Mouse (Mus musculus) hindbrain, postnatal 0 days (tissue): Measurements from ENCODE around the gene Fgf8. TPM values are rescaled to one million over a fixed set of nuclear protein-coding genes. Genes with fewer than 3 reads are reported as not detected.

Source experiments
- ATAC-seq: fragments of 200-750 bp; cut with Nextera tagmentation; 2 replicates; pipeline ENCODE4 v1.8.0; 2017; ENCODE audit warnings: mild to moderate bottlenecking, moderate TSS enrichment, moderate library complexity
- DNase-seq: peaks from one replicate; pipeline ENCODE4 v3.0.0-alpha.2; 2015; ENCODE audit warnings: low spot score
- H3K27ac ChIP-seq: fragments of 300-500 bp; sonication (generic); 2 replicates; pipeline ENCODE4 v1.5.1; 2014; ENCODE audit warnings: mild to moderate bottlenecking
- H3K27me3 ChIP-seq: fragments of 300-500 bp; sonication (generic); 2 replicates; pipeline ENCODE4 v1.6.1; 2014; ENCODE audit warnings: low read length, mixed read lengths; ENCODE audit not compliant: insufficient read depth
- H3K36me3 ChIP-seq: fragments of 300-500 bp; sonication (generic); 2 replicates; pipeline ENCODE4 v1.6.1; 2014; ENCODE audit warnings: low read length, mixed read lengths; ENCODE audit not compliant: insufficient read depth
- H3K4me1 ChIP-seq: fragments of 300-500 bp; sonication (generic); 2 replicates; pipeline ENCODE4 v1.6.1; 2014; ENCODE audit warnings: antibody characterized with exemption, low read length, mixed read lengths; ENCODE audit not compliant: insufficient read depth
- H3K4me2 ChIP-seq: fragments of 300-500 bp; sonication (generic); 2 replicates; pipeline ENCODE4 v1.6.1; 2014; ENCODE audit warnings: low read depth, mild to moderate bottlenecking, low read length, moderate library complexity, mixed read lengths
- H3K4me3 ChIP-seq: fragments of 300-500 bp; sonication (generic); 2 replicates; pipeline ENCODE4 v1.5.1; 2014; ENCODE audit warnings: low read length
- H3K9ac ChIP-seq: fragments of 300-500 bp; sonication (generic); replicated peaks from 2 replicates; pipeline ENCODE4 v1.6.1; 2014; ENCODE audit warnings: mild to moderate bottlenecking, low read length, moderate library complexity, mixed read lengths
- H3K9me3 ChIP-seq: fragments of 300-500 bp; sonication (generic); 2 replicates; pipeline ENCODE4 v1.6.1; 2016; ENCODE audit warnings: low read length, mixed read lengths
- CTCF ChIP-seq: IDR thresholded peaks from 2 replicates; pipeline ENCODE4 v1.5.1; 2016; ENCODE audit warnings: antibody characterized with exemption, control low read depth, low read depth
- WGBS: fragments of 180-500 bp; shearing (Covaris S2); extraction: QIAGEN DNeasy Blood & Tissue Kit; methylation state at CpG from one replicate; pipeline ENCODE4 v1.1.7; 2014; 5-methylcytosine and 5-hydroxymethylcytosine counted together
- polyA plus RNA-seq: library from polyadenylated mRNA; unstranded; fragments of >200 nt; fragmentation: Nextera tagmentation; extraction: Ambion mirVana; gene quantifications from 2 replicates; pipeline ENCODE4 v1.2.1, GENCODE M21; 2015
- total RNA-seq: library from RNA; depleted of rRNA; stranded (reverse); fragments of >200 nt; gene quantifications from 2 replicates; pipeline ENCODE4 v1.2.3, GENCODE M21; 2014

The Fgf8 gene
- total and polyA plus RNA-seq, 2 experiments from 2014 or later = 1.3 to 2.6 TPM

DNA sequence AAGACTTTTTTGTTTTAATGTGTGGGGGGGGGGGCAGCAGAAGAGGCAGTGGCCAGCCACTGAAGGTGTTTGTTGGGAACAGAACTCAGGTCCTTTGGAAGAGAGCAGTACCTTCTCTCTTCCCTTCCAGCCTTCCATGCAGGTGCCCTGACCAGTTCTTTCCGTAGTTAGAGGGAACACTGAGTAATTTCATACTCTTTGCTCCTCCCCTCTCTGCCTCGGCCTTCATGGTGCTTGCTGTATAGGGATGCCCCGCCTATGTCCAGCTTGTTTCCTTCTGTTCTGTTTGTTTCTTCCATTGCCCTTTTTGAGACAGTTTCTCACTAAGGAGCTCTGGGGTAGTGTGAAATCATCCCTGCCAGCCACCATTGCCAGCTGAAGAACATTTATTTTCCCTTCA lies 42.8 kb upstream of the Fgf8 start:
- WGBS = 55% methylated on average over 3 of the region's 3 CpGs

DNA sequence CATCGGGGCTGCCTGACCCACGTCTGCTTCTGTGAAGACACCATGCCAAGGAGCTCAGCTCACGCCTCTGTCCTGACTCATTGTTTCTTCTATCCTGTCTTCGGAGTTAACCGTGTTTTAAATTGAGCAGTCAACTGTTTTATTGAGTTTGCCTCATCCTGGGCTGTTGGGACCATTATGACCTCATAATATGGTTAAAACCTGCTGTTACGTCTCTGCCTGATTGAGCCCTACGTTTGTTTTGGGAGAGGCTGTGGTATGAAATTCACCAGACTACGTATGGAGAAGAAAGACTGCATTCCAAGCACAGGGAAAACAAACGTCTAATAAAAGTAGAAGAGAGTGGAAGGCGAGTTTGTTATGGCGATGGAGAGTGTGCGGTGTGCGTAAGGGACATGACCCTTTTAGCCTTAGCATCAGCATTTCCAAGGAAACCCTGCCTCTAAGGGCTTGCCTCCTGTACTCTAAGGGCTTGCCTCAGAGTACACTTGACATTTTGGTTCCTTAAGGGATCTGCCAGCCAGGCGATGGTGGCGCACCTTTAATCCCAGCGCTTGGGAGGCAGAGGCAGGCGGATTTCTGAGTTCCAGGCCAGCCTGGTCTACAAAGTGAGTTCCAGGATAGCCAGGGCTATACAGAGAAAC lies 41.3 kb upstream of the Fgf8 start:
- WGBS = 38% methylated on average over 17 of the region's 17 CpGs
- no peak for ATAC-seq
- H3K4me1 ChIP-seq = 0 out of 2 replicates have a peak, but pooled peaks cover 11% of the 10 kb centered on the region
- H3K27ac ChIP-seq = peak overlapping the region; percentile 99
- no peaks in the 10 kb centered on the region for H3K27me3 ChIP-seq
- H3K9ac ChIP-seq = no peak overlapping the region
- peak overlapping the region; percentile 83 for H3K4me3 ChIP-seq
- no peak for DNase-seq
- H3K4me2 ChIP-seq = peak overlapping the region; percentile 62
- TF ChIP-seq CTCF = no peak
- H3K36me3 ChIP-seq = peaks cover 3% of the 10 kb centered on the region; the same call in 1 of the 2 replicates
- H3K9me3 ChIP-seq = no peaks in the 10 kb centered on the region

More for the DNA sequence above, 42.8 kb upstream of the Fgf8 start:
- Histone ChIP-seq H3K36me3 (no peaks in the 10 kb centered on the region), H3K9ac (no peak overlapping the region), H3K27me3 (no peaks in the 10 kb centered on the region), H3K27ac (no peak overlapping the region), H3K4me2 (no peak overlapping the region), H3K4me3 (no peak overlapping the region), H3K4me1 (0 out of 2 replicates have a peak, but pooled peaks cover 11% of the 10 kb centered on the region), H3K9me3 (no peaks in the 10 kb centered on the region)
- TF ChIP-seq CTCF = no peak
- no peak for DNase-seq
- ATAC-seq = no peak

- peak; percentile 98 for ATAC-seq
- DNase-seq = peak; percentile 100
- under 1% methylated on average over 65 of the region's 71 CpGs for WGBS
- no peak for TF ChIP-seq CTCF
- Histone ChIP-seq H3K4me2 (peak within 1 kb of the TSS; percentile 76), H3K9me3 (no peaks in the 10 kb centered on the region), H3K27ac (peak within 1 kb of the TSS; percentile 99), H3K27me3 (no peaks in the 10 kb centered on the region), H3K9ac (peak within 1 kb of the TSS; percentile 97), H3K4me1 (0 out of 2 replicates have a peak, but pooled peaks cover 11% of the 10 kb centered on the region), H3K4me3 (peak within 1 kb of the TSS; percentile 83), H3K36me3 (peaks cover 4% of the 10 kb centered on the region)
These were observed 40.6 kb upstream of the Fgf8 start, which contains the start of gene Mgea5 for GRCm38 (mm10) chr19:45783181-45783932. Mgea5 (minus strand) TSS chr19:45783837.

DNA sequence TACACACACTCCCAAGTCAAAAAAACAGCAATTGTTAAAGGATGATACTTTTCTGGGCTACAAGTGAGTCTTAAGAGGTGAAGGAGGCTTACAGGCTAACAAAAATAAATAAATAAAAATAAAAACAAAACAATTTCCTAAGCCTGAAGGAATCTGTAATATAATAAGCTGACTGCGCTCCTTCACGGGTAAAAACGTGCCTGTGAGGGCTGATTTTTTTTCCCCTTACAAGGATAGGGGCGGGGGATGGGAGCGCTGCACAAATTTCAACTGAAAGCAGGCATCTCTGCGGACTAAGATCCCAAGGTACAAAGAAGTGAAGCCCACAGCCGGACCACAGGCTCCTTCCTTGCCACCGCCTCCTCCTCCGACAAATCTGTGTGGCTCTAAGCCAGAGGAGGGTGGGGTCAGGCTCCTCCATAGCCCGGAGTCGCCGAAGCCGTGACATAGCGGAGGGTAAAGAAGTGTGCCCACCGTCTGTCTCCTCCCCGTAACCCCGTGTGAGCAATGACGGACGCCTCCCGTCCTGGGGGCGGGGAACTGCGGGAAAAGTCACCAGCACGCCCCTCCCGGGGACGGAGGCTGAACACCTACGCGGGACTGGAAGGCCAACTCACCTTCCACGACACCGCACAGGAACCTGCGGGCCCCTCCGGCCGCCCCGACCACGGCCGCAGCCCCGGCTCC lies 39.7 kb upstream of the Fgf8 start:
- no peaks in the 10 kb centered on the region for H3K9me3 ChIP-seq
- peak overlapping the region; percentile 99 for H3K27ac ChIP-seq
- DNase-seq (peak; percentile 77), ATAC-seq (peak; percentile 57)
- TF ChIP-seq CTCF = no peak
- H3K36me3 ChIP-seq = peaks cover 13% of the 10 kb centered on the region
- no peaks in the 10 kb centered on the region for H3K27me3 ChIP-seq
- peak overlapping the region; percentile 97 for H3K9ac ChIP-seq
- H3K4me2 ChIP-seq = peak overlapping the region; percentile 76
- H3K4me1 ChIP-seq = 0 out of 2 replicates have a peak, but pooled peaks cover 11% of the 10 kb centered on the region
- H3K4me3 ChIP-seq = peak overlapping the region; percentile 83
- whole genome bisulfite sequencing = under 1% methylated on average over 34 of the region's 36 CpGs

- H3K36me3 ChIP-seq = peaks cover 17% of the 10 kb centered on the region
- H3K27me3 ChIP-seq = no peaks in the 10 kb centered on the region
- no peaks in the 10 kb centered on the region for H3K9me3 ChIP-seq
- TF ChIP-seq CTCF = peak; percentile 27; the same call in 1 of the 2 replicates
- H3K4me1 ChIP-seq = 0 out of 2 replicates have a peak, but pooled peaks cover 11% of the 10 kb centered on the region
- H3K9ac ChIP-seq = no peak overlapping the region
- ATAC-seq = no peak
- no peak for DNase-seq
- no peak overlapping the region for H3K27ac ChIP-seq
- H3K4me3 ChIP-seq = peak overlapping the region; percentile 83
- peak overlapping the region; percentile 76 for H3K4me2 ChIP-seq
- 47% methylated on average over 8 of the region's 8 CpGs for WGBS
These were observed 39.0 kb upstream of the Fgf8 start for GRCm38 (mm10) chr19:45781676-45782075.

- TF ChIP-seq CTCF = no peak
- Histone ChIP-seq H3K4me1 (0 out of 2 replicates have a peak, but pooled peaks cover 11% of the 10 kb centered on the region), H3K27ac (no peak overlapping the region), H3K27me3 (no peaks in the 10 kb centered on the region), H3K9me3 (no peaks in the 10 kb centered on the region), H3K4me3 (no peak overlapping the region), H3K9ac (no peak overlapping the region), H3K36me3 (peaks cover 24% of the 10 kb centered on the region), H3K4me2 (peak overlapping the region; percentile 76)
- ATAC-seq (no peak), DNase-seq (no peak)
- WGBS = 82% methylated on average over 13 of the region's 13 CpGs
These were observed 37.7 kb upstream of the Fgf8 start for GRCm38 (mm10) chr19:45780350-45780915.
